18 mouse cellular contexts compared by ENCODE assay signal in the genomic region with DNA sequence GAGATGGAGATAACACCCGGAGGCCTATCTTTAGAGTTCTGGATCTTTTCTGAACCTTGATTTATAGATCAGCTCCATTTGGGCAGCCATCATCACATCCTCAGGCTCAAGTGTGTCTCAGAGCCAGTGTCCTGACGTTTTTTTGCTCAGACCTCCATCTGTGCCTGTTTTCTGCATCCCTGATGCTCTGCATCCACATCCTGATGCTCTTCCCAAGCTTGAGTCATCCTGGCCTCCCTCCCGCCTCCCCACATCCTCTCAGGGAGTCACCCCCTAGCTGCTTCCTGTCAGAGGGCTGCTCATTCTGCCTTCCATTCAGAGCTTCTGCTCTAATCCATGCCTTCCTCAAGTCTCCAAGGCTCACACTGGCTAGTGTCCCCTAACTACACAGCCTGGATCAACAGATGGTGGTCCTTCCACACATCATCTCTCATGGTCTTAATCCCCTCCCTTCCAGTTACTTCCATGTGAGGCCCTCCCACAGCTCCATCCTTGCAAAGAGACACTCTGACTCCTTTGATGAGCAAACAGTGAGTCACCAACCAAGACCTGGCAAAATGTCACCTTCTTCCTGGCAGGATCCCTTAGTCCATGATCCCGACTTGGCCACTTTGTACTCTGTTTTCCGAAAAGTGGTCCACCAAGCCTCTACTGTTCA.
DNase-seq lines count a peak whose midpoint lies in the region; ATAC-seq and TF ChIP-seq lines count a peak whose summit lies in the region.
"Had no signal": no experiment of that assay in that cellular context is flagged by ENCODE, and none has a peak within 500 bp of the region (broad histone marks: within the 10 kb centered on the region; RNA-seq: fewer than 3 reads in every experiment).

No protein-coding gene starts in this region.

- H3K4me2 ChIP-seq in stomach, postnatal 0 days (replicated peaks; ENCODE audit: low read depth), result no peak overlapping the region
- H3K4me2 ChIP-seq: limb, embryonic 13.5 days; midbrain, embryonic 15.5 days; neural tube, embryonic 13.5 days had no signal

- H3K9ac ChIP-seq in stomach, postnatal 0 days (ENCODE audit: low read length), result no peak overlapping the region
- H3K9ac ChIP-seq: limb, embryonic 13.5 days; midbrain, embryonic 15.5 days; neural tube, embryonic 13.5 days had no signal

- 83% methylated on average over 5 of the region's 5 CpGs for WGBS in stomach, postnatal 0 days

- no peaks in the 10 kb centered on the region for H3K27me3 ChIP-seq in stomach, postnatal 0 days (ENCODE audit: control insufficient read depth, insufficient read depth, low read length)
- H3K27me3 ChIP-seq: limb, embryonic 13.5 days; midbrain, embryonic 15.5 days; neural tube, embryonic 13.5 days had no signal

- no peak for TF ChIP-seq CTCF in left cerebral cortex, adult 2 months (IDR thresholded peaks at IDR 0.05)
- TF ChIP-seq CTCF in stomach, postnatal 0 days (IDR thresholded peaks at IDR 0.05; ENCODE audit: low read depth), result no peak

- no peaks in the 10 kb centered on the region for H3K4me1 ChIP-seq in stomach, postnatal 0 days (replicated peaks; ENCODE audit: control insufficient read depth, insufficient read depth)
- H3K4me1 ChIP-seq: embryonic facial prominence, embryonic 10.5 days; limb, embryonic 13.5 days; midbrain, embryonic 15.5 days; neural tube, embryonic 13.5 days had no signal

- no peak overlapping the region for H3K27ac ChIP-seq in left cerebral cortex, adult 2 months
- no peak overlapping the region for H3K27ac ChIP-seq in stomach, postnatal 0 days (replicated peaks)
- H3K27ac ChIP-seq: embryonic facial prominence, embryonic 10.5 days; hindbrain, postnatal 0 days; layer of hippocampus, adult 2 months; limb, embryonic 13.5 days; midbrain, embryonic 15.5 days; neural tube, embryonic 13.5 days had no signal

- TF ChIP-seq EP300 in stomach, postnatal 0 days (optimal IDR thresholded peaks at IDR 0.05), result no peak

- H3K36me3 ChIP-seq in stomach, postnatal 0 days (ENCODE audit: control insufficient read depth, insufficient read depth, low read length), result no peaks in the 10 kb centered on the region
- H3K36me3 ChIP-seq: embryonic facial prominence, embryonic 10.5 days; G1E; limb, embryonic 13.5 days had no signal

- no peaks in the 10 kb centered on the region for H3K9me3 ChIP-seq in stomach, postnatal 0 days (ENCODE audit: control insufficient read depth, low read length)
- H3K9me3 ChIP-seq: embryonic facial prominence, embryonic 10.5 days; limb, embryonic 13.5 days; midbrain, embryonic 15.5 days; neural tube, embryonic 13.5 days had no signal

- DNase-seq in cerebellum, adult 11-12 months, result peak; percentile 11
- peak; percentile 32 to 53 for DNase-seq in left cerebral cortex, adult 2 months (ENCODE audit: extremely low spot score in 1 of 2, low spot score in 2 of 2)
- no peak for DNase-seq in left cerebral cortex, adult 11 months (ENCODE audit: low spot score)
- peak; percentile 14 for DNase-seq in Muller cell, postnatal 12 days (ENCODE audit: inconsistent ontology term)
- peak; percentile 30 for DNase-seq in cerebellum, adult 9-10 months
- no peak for DNase-seq in stomach, postnatal 0 days (ENCODE audit: low spot score)
- DNase-seq in ovary, postnatal 36 days (ENCODE audit: low spot score), result no peak
- DNase-seq: heart, postnatal 14 days; lung, adult 2 months; thymus, adult 18-20 months had no signal

- intact Hi-C loops in left cerebral cortex, adult 2 months (cut with DNase I), result no loop called here

- ATAC-seq in cerebellum, adult (ENCODE audit: insufficient number of reproducible peaks, low FRiP score, low TSS enrichment), result no peak
- no peak for ATAC-seq in stomach, postnatal 0 days (ENCODE audit: low FRiP score, low TSS enrichment)
- ATAC-seq: hindbrain, postnatal 0 days; midbrain, embryonic 15.5 days had no signal

- H3K4me3 ChIP-seq in left cerebral cortex, adult 2 months, result no peak overlapping the region
- H3K4me3 ChIP-seq in stomach, postnatal 0 days (ENCODE audit: low read depth, low read length), result no peak overlapping the region
- H3K4me3 ChIP-seq: embryonic facial prominence, embryonic 10.5 days; layer of hippocampus, adult 2 months; limb, embryonic 13.5 days; midbrain, embryonic 15.5 days; neural tube, embryonic 13.5 days had no signal

Comparison
In these comparisons a context has a peak if more than half of its experiments do, and no peak if none do; other contexts are left out.
1. DNase-seq: peak in cerebellum, adult 11-12 months (single experiment), left cerebral cortex, adult 2 months (2 of 2), Muller cell, postnatal 12 days (single experiment) and cerebellum, adult 9-10 months (single experiment); none in left cerebral cortex, adult 11 months (single experiment), stomach, postnatal 0 days (single experiment) and ovary, postnatal 36 days (single experiment).